Mouse (Mus musculus): Measurements from ENCODE around the gene Mfsd4b1.

Mfsd4b1 gene

DNA sequence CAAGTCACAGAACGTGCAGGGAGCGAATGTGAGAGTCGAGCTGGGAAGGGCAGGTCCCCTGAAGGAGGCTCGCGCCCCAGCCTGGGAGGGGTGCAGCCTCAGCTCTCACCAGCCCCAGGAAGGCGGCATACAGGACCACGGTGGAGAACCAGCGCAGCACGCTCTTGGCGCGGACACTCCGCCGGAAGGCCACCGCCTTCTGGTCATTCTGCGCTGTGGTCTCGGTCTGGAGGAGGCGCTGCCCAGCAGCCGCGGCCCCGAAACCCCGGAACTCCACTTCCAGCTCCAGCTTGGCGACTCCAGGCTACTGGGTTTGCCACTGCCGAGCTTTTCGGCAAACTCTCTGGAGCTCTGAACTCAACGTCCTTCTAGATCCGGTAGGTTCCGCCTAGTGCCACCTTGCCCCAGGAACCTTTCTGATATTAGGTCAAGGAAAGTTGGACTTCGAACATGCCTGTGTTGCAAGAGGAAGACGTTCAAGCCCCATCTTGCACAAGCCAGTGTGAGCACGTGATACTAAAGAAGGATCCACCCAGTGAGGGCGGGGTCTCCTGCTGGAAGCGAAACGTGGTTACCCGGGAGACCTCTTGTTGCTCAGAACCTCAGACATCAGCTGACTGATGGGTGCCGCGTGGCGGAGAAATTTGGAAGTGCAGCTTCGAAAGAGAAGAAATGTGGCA lies 65.2 kb downstream of the Mfsd4b1 start, which contains the start of gene Mfsd4b3:
TSS of gene Mfsd4b3 (minus strand) at position 393 of the 680 bp plus-strand sequence.
- peak; percentile 95 for DNase-seq (ENCODE audit: low spot score)

DNA sequence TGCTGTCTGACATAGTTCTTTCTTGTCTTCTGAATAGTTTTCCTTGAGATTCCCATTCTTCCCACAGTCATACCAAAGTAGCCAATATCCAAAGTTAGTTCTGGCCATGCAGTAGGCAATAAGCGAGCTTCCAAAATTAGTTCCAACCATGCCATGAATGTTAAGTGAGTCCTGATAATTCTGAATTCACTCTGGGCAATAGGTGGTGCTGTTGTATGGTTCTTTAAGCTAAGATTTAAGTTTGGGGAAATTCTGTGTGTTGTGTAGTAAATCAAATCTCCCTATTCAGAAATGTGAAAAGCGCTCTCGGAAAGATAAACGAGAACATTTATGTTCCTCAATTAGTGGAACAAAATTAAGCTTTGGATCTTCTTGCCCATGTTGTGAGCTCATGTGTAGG lies 66.8 kb downstream of the Mfsd4b1 start:
- peak; percentile 49 for DNase-seq (ENCODE audit: low spot score)

DNA sequence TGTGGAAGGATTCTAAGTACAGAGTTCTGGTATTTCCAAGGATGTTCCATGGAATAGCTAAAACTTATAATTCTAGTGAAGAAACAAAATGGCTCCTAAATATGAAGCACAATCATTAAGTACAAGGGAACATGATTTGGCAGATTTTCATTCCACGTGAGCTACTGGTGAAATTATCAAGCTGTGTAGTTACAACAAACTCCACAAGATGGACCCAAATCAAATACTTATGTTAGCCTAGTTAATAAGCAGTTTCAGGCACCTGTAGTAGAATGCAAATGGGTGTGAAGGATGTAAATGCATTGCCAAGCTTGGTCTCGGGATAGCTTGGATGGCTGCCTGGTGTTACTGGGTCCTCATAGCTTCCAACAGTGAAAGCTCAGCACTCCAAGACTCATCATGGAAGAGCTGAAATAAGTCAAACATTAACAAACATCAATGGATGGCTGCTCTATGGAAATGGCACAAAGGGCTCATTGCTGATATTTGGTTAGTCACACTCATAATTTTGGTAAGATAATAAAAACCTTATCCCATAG lies 68.7 kb downstream of the Mfsd4b1 start:
- DNase-seq (ENCODE audit: low spot score): no peak

DNA sequence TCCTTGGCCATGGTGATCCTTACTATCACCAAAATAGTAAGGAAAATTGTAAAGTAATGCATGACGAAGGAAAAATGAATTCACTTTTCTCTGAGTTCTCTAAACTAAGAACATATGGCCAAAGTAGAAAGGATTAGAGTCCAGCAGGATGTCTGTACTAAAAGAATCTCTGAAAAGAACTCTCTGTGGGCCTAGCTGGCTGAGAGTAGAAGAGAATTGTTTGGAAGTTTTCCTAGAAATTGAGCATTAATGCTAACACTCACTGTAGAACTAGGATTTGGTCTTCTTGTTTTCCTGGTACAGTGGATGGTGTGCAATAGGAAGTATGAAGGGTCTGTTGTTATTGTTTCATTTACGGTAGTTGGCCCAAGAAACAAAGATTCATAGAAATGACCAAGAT lies 69.9 kb downstream of the Mfsd4b1 start:
- no peak for DNase-seq (ENCODE audit: low spot score)
